Mouse (Mus musculus) thymus, adult 2 months (tissue): ENCODE measurements around the gene Zscan10.

Experiments used
- CTCF ChIP-seq: fragments of 200-500 bp; IDR thresholded peaks from 2 replicates; pipeline ENCODE4 v1.5.1; 2012; ENCODE audit warnings: mild to moderate bottlenecking, control low read depth, low read length, moderate library complexity, borderline replicate concordance; ENCODE audit not compliant: control insufficient read depth, poor library complexity, insufficient read depth; ENCODE audit errors: extremely low read depth
- POLR2A ChIP-seq: fragments of 200-500 bp; IDR thresholded peaks from 2 replicates; pipeline ENCODE4 v1.6.1; 2012; ENCODE audit warnings: mild to moderate bottlenecking, low read length, control low read depth, moderate library complexity; ENCODE audit not compliant: control insufficient read depth, poor library complexity, insufficient read depth; ENCODE audit errors: extremely low read depth

GRCm38 (mm10) chr17:23609612-23610011 is 9.0 kb downstream of the Zscan10 start:
- TF ChIP-seq POLR2A: no peak
- no peak for TF ChIP-seq CTCF
